Mouse (Mus musculus) CH12.LX (cell line): ENCODE data around the gene Nup37. TPM values are rescaled to one million over a fixed set of nuclear protein-coding genes. Genes with fewer than 3 reads are reported as not detected.

ENCODE experiments used
- DNase-seq: peaks from one replicate; pipeline ENCODE4 v3.0.0-alpha.2; 2013; ENCODE audit errors: extremely low read depth
- H3K27ac ChIP-seq: 2 replicates; pipeline ENCODE4 v1.5.1; 2012; ENCODE audit warnings: low read depth, mild to moderate bottlenecking, control low read depth, moderate library complexity; ENCODE audit not compliant: insufficient read depth
- H3K27me3 ChIP-seq: replicated peaks from 2 replicates; pipeline ENCODE3; 2012; ENCODE audit warnings: inconsistent platforms
- H3K36me3 ChIP-seq, 2 experiments: replicated peaks in 1 of 2; 2 replicates each; pipeline versions ENCODE3 to v1.6.1; 2012; ENCODE audit warnings: inconsistent platforms in 1 of 2, low read length in 1 of 2, mild to moderate bottlenecking in 1 of 2, mixed read lengths in 1 of 2, moderate library complexity in 1 of 2; ENCODE audit not compliant: control insufficient read depth in 1 of 2, insufficient read depth in 1 of 2
- H3K4me1 ChIP-seq, 2 experiments: 2 replicates each; pipeline ENCODE4 v1.6.1; 2012; ENCODE audit warnings: inconsistent platforms in 1 of 2, moderate library complexity in 1 of 2; ENCODE audit not compliant: insufficient read depth in 2 of 2, control insufficient read depth in 1 of 2
- H3K4me2 ChIP-seq: 2 replicates; pipeline ENCODE4 v1.6.1; 2012; ENCODE audit warnings: low read depth, mild to moderate bottlenecking, control low read depth; ENCODE audit not compliant: poor library complexity, insufficient read depth, severe bottlenecking
- H3K4me3 ChIP-seq, 3 experiments: fragments of 150-350 bp in 1 of 3; sonication (generic) in 1 of 3; replicated peaks in 1 of 3; 2 replicates each; pipeline versions ENCODE3 to v1.5.1; 2011 to 2012; ENCODE audit warnings: low read depth in 2 of 3, low read length in 2 of 3, mild to moderate bottlenecking in 2 of 3, moderate library complexity in 2 of 3, control low read depth in 1 of 3, improper control_type of control experiment in 1 of 3, inconsistent platforms in 1 of 3, mixed read lengths in 1 of 3; ENCODE audit not compliant: poor library complexity in 1 of 3
- H3K79me2 ChIP-seq: replicated peaks from 2 replicates; pipeline ENCODE4 v1.6.1; 2012; ENCODE audit warnings: mild to moderate bottlenecking, moderate library complexity; ENCODE audit not compliant: control insufficient read depth, poor library complexity, insufficient read depth, severe bottlenecking; ENCODE audit errors: extremely low read depth
- H3K9ac ChIP-seq: 2 replicates; pipeline ENCODE4 v1.6.1; 2012; ENCODE audit warnings: low read depth, mild to moderate bottlenecking, control low read depth, moderate library complexity; ENCODE audit not compliant: insufficient read depth
- H3K9me3 ChIP-seq: replicated peaks from 2 replicates; pipeline ENCODE3; 2012; ENCODE audit warnings: low read length, inconsistent platforms, mixed read lengths
- BHLHE40 ChIP-seq: IDR thresholded peaks from 2 replicates; pipeline ENCODE4 v1.6.1; 2011; ENCODE audit warnings: mild to moderate bottlenecking, low read depth, low read length, improper control_type of control experiment
- CHD1 ChIP-seq: IDR thresholded peaks from 2 replicates; pipeline ENCODE4 v1.6.1; 2012; ENCODE audit warnings: low read depth, low read length, improper control_type of control experiment, inconsistent platforms
- CHD2 ChIP-seq: IDR thresholded peaks from 2 replicates; pipeline ENCODE4 v1.6.1; 2011; ENCODE audit warnings: low read length, improper control_type of control experiment
- CTCF ChIP-seq, 2 experiments: IDR thresholded peaks in 1 of 2; conservative IDR thresholded peaks in 1 of 2; 2 replicates each; pipeline ENCODE4 v1.5.1; 2011 to 2012; ENCODE audit warnings: low read depth in 2 of 2, low read length in 2 of 2, improper control_type of control experiment in 1 of 2, inconsistent platforms in 1 of 2, mild to moderate bottlenecking in 1 of 2, moderate library complexity in 1 of 2
- E2F4 ChIP-seq: IDR thresholded peaks from 2 replicates; pipeline ENCODE4 v1.6.1; 2011; ENCODE audit warnings: low read depth, low read length, improper control_type of control experiment; ENCODE audit not compliant: insufficient replicate concordance
- ELF1 ChIP-seq: IDR thresholded peaks from 2 replicates; pipeline ENCODE4 v1.6.1; 2014; ENCODE audit warnings: low read depth, mild to moderate bottlenecking, inconsistent platforms, low read length, improper control_type of control experiment
- EP300 ChIP-seq: IDR thresholded peaks from 2 replicates; pipeline ENCODE4 v1.6.1; 2011; ENCODE audit warnings: low read length, improper control_type of control experiment
- ETS1 ChIP-seq: conservative IDR thresholded peaks from 2 replicates; pipeline ENCODE4 v1.6.1; 2012; ENCODE audit warnings: low read depth, mild to moderate bottlenecking, inconsistent platforms, low read length, improper control_type of control experiment, moderate library complexity
- GABPA ChIP-seq: IDR thresholded peaks from 2 replicates; pipeline ENCODE4 v1.6.1; 2012; ENCODE audit warnings: low read depth, low read length, improper control_type of control experiment, inconsistent platforms; ENCODE audit not compliant: insufficient replicate concordance
- HCFC1 ChIP-seq: IDR thresholded peaks from 2 replicates; pipeline ENCODE4 v1.6.1; 2012; ENCODE audit warnings: low read depth, mild to moderate bottlenecking, inconsistent platforms, low read length, improper control_type of control experiment
- IRF4 ChIP-seq: IDR thresholded peaks from 2 replicates; pipeline ENCODE4 v1.6.1; 2014; ENCODE audit warnings: low read depth, mild to moderate bottlenecking, inconsistent platforms, low read length, improper control_type of control experiment
- JUN ChIP-seq: IDR thresholded peaks from 2 replicates; pipeline ENCODE4 v1.6.1; 2011; ENCODE audit warnings: low read depth, mild to moderate bottlenecking, low read length, improper control_type of control experiment, moderate library complexity; ENCODE audit not compliant: insufficient read depth
- JUND ChIP-seq: conservative IDR thresholded peaks from 2 replicates; pipeline ENCODE4 v1.6.1; 2011; ENCODE audit warnings: low read depth, low read length, improper control_type of control experiment
- KAT2A ChIP-seq: IDR thresholded peaks from 2 replicates; pipeline ENCODE4 v1.6.1; 2012; ENCODE audit warnings: low read length, improper control_type of control experiment, inconsistent platforms; ENCODE audit not compliant: insufficient replicate concordance
- MAFK ChIP-seq: IDR thresholded peaks from 2 replicates; pipeline ENCODE4 v1.6.1; 2011; ENCODE audit warnings: low read length, improper control_type of control experiment; ENCODE audit not compliant: insufficient replicate concordance
- MAX ChIP-seq: IDR thresholded peaks from 2 replicates; pipeline ENCODE4 v1.6.1; 2011; ENCODE audit warnings: low read length, improper control_type of control experiment
- MAZ ChIP-seq: IDR thresholded peaks from 2 replicates; pipeline ENCODE4 v1.6.1; 2012; ENCODE audit warnings: low read depth, mild to moderate bottlenecking, inconsistent platforms, low read length, improper control_type of control experiment, moderate library complexity
- MEF2A ChIP-seq: IDR thresholded peaks from 2 replicates; pipeline ENCODE4 v1.6.1; 2014; ENCODE audit warnings: low read depth, mild to moderate bottlenecking, inconsistent platforms, low read length, improper control_type of control experiment, borderline replicate concordance
- MXI1 ChIP-seq: IDR thresholded peaks from 2 replicates; pipeline ENCODE4 v1.6.1; 2011; ENCODE audit warnings: mild to moderate bottlenecking, low read depth, low read length, improper control_type of control experiment
- MYC ChIP-seq: IDR thresholded peaks from 2 replicates; pipeline ENCODE4 v1.6.1; 2011; ENCODE audit warnings: low read depth, mild to moderate bottlenecking, improper control_type of control experiment, low read length
- NELFE ChIP-seq: IDR thresholded peaks from 2 replicates; pipeline ENCODE4 v1.6.1; 2011; ENCODE audit warnings: low read depth, low read length, improper control_type of control experiment
- NRF1 ChIP-seq: IDR thresholded peaks from 2 replicates; pipeline ENCODE4 v1.6.1; 2014; ENCODE audit warnings: low read depth, mild to moderate bottlenecking, inconsistent platforms, low read length, improper control_type of control experiment, moderate library complexity
- PAX5 ChIP-seq: IDR thresholded peaks from 2 replicates; pipeline ENCODE4 v1.6.1; 2012; ENCODE audit warnings: low read length, inconsistent platforms, mixed read lengths
- POLR2A ChIP-seq: IDR thresholded peaks from 2 replicates; pipeline ENCODE4 v1.6.1; 2011; ENCODE audit warnings: low read depth, mild to moderate bottlenecking, improper control_type of control experiment, low read length
- POLR2AphosphoS2 ChIP-seq: IDR thresholded peaks from 2 replicates; pipeline ENCODE4 v1.6.1; 2011; ENCODE audit warnings: low read depth, low read length, improper control_type of control experiment
- RAD21 ChIP-seq: IDR thresholded peaks from 2 replicates; pipeline ENCODE4 v1.6.1; 2011; ENCODE audit warnings: low read depth, mild to moderate bottlenecking, low read length, improper control_type of control experiment, moderate library complexity
- RCOR1 ChIP-seq: conservative IDR thresholded peaks from 2 replicates; pipeline ENCODE4 v1.6.1; 2012; ENCODE audit warnings: low read depth, mild to moderate bottlenecking, inconsistent platforms, low read length, improper control_type of control experiment
- SIN3A ChIP-seq: IDR thresholded peaks from 2 replicates; pipeline ENCODE4 v1.6.1; 2012; ENCODE audit warnings: low read length, improper control_type of control experiment, inconsistent platforms
- SMC3 ChIP-seq: IDR thresholded peaks from 2 replicates; pipeline ENCODE4 v1.6.1; 2011; ENCODE audit warnings: low read depth, low read length, improper control_type of control experiment
- TBP ChIP-seq: conservative IDR thresholded peaks from 2 replicates; pipeline ENCODE4 v1.6.1; 2011; ENCODE audit warnings: low read depth, low read length, improper control_type of control experiment
- TCF12 ChIP-seq: IDR thresholded peaks from 2 replicates; pipeline ENCODE4 v1.6.1; 2014; ENCODE audit warnings: low read depth, mild to moderate bottlenecking, inconsistent platforms, low read length, improper control_type of control experiment
- UBTF ChIP-seq: IDR thresholded peaks from 2 replicates; pipeline ENCODE4 v1.6.1; 2012; ENCODE audit warnings: low read depth, mild to moderate bottlenecking, inconsistent platforms, low read length, improper control_type of control experiment, moderate library complexity
- USF1 ChIP-seq: IDR thresholded peaks from 2 replicates; pipeline ENCODE4 v1.6.1; 2014; ENCODE audit warnings: low read depth, mild to moderate bottlenecking, inconsistent platforms, low read length, improper control_type of control experiment
- USF2 ChIP-seq: conservative IDR thresholded peaks from 2 replicates; pipeline ENCODE4 v1.6.1; 2011; ENCODE audit warnings: low read depth, low read length, improper control_type of control experiment
- ZC3H11A ChIP-seq: IDR thresholded peaks from 2 replicates; pipeline ENCODE4 v1.6.1; 2012; ENCODE audit warnings: low read depth, mild to moderate bottlenecking, inconsistent platforms, low read length, improper control_type of control experiment
- ZKSCAN1 ChIP-seq: IDR thresholded peaks from 2 replicates; pipeline ENCODE4 v1.6.1; 2012; ENCODE audit warnings: low read depth, inconsistent platforms, low read length, improper control_type of control experiment, borderline replicate concordance
- ZMIZ1 ChIP-seq: IDR thresholded peaks from 2 replicates; pipeline ENCODE4 v1.6.1; 2012; ENCODE audit warnings: low read depth, mild to moderate bottlenecking, inconsistent platforms, low read length, improper control_type of control experiment
- ZNF384 ChIP-seq: IDR thresholded peaks from 2 replicates; pipeline ENCODE4 v1.6.1; 2012; ENCODE audit warnings: low read depth, low read length, improper control_type of control experiment, inconsistent platforms
- dilution Hi-C: fragments of 300-500 bp; cut with MboI; formaldehyde crosslinking; loops from 2 replicates; pipeline ENCODE4 v1.14.3; 2020; ENCODE audit warnings: low sequenced_read_pairs; ENCODE audit not compliant: extremely low pct_unique_long_range_greater_than_20kb, extremely low pct_ligation_motif_present
- in situ Hi-C: fragments of 300-500 bp; cut with MboI; formaldehyde crosslinking; loops from 3 replicates; pipeline ENCODE4 v1.14.3; 2019; ENCODE audit warnings: low sequenced_read_pairs, low pct_ligation_motif_present, low pct_unique_long_range_greater_than_20kb, mixed read lengths
- polyA plus RNA-seq: library from polyadenylated mRNA; unstranded; fragments of >175 nt; gene quantifications from 2 replicates; pipeline ENCODE4 v1.2.1, GENCODE M21; 2012; ENCODE audit warnings: low read depth; ENCODE audit not compliant: insufficient read length
- total RNA-seq, 2 experiments: library from RNA; depleted of rRNA; stranded (reverse); fragments of 300-350 nt in 1 of 2; fragments of >200 nt in 1 of 2; gene quantifications; 2 replicates each; pipeline ENCODE4 v1.2.3; 2012 to 2014

The Nup37 gene
- 59.2 and 71.1 TPM in 2 replicates for total RNA-seq (2012; rRNA removed)
- total RNA-seq (2014; rRNA removed): 222 and 243 TPM in 2 replicates
- polyA plus RNA-seq: 76.3 and 82.4 TPM in 2 replicates

- DNase-seq: peak; percentile 86
Observed at GRCm38 (mm10) chr10:88146707-88147477, at the start of gene Nup37, which contains the start of gene Parpbp. Gene Nup37, plus strand, starts transcription at chr10:88146992. Gene Parpbp, minus strand, starts transcription at chr10:88146941.

GRCm38 (mm10) chr10:88106169-88106568 lies 40.6 kb upstream of the Nup37 start:
- H3K27ac ChIP-seq: no peak overlapping the region
- H3K9ac ChIP-seq: no peak overlapping the region
- H3K4me1 ChIP-seq: no peaks in the 10 kb centered on the region
- in situ Hi-C loops: no loop called here
- dilution Hi-C loops: no loop called here
- no peaks in the 10 kb centered on the region for H3K27me3 ChIP-seq
- TF ChIP-seq CTCF (conservative IDR thresholded peaks at IDR 0.05 in 1 of 2, IDR thresholded peaks at IDR 0.05 in 1 of 2; ENCODE audit: low read depth in 2 of 2, low read length in 2 of 2): no peak
- TF ChIP-seq SIN3A: no peak
- TF ChIP-seq PAX5: no peak
- no peak for TF ChIP-seq ETS1
- H3K36me3 ChIP-seq: peaks cover 2 to 27% of the 10 kb centered on the region in 2 experiments
- no peak for DNase-seq
- no peak overlapping the region for H3K4me3 ChIP-seq
- no peaks in the 10 kb centered on the region for H3K79me2 ChIP-seq
- H3K4me2 ChIP-seq: no peak overlapping the region
- H3K9me3 ChIP-seq: no peaks in the 10 kb centered on the region

More at GRCm38 (mm10) chr10:88146707-88147477, at the start of gene Nup37, which contains the start of gene Parpbp:
- H3K4me1 ChIP-seq: peaks cover 8 to 35% of the 10 kb centered on the region in 2 experiments
- H3K36me3 ChIP-seq: peaks cover 18 to 57% of the 10 kb centered on the region in 2 experiments
- peak within 1 kb of the TSS; percentile 96 for H3K4me2 ChIP-seq
- in situ Hi-C loops: no loop called here
- dilution Hi-C loops: no loop called here
- H3K4me3 ChIP-seq: peak within 1 kb of the TSS; percentile 85 to 96 (median 88)
- H3K9ac ChIP-seq: peak within 1 kb of the TSS; percentile 70
- no peak for TF ChIP-seq JUND
- TF ChIP-seq KAT2A: peak; percentile 84; the same call in 1 of the 2 replicates
- no peak for TF ChIP-seq ETS1
- TF ChIP-seq TCF12: peak; percentile 91
- no peak for TF ChIP-seq ZKSCAN1
- peak; percentile 94 for TF ChIP-seq NELFE
- no peak for TF ChIP-seq USF2
- TF ChIP-seq GABPA: no peak; the same call in 1 of the 2 replicates
- TF ChIP-seq EP300: no peak
- TF ChIP-seq E2F4: peak; percentile 87; the same call in 1 of the 2 replicates
- TF ChIP-seq MYC: peak; percentile 74; the same call in 1 of the 2 replicates
- peak; percentile 56; the same call in 1 of the 2 replicates for TF ChIP-seq NRF1
- no peak for TF ChIP-seq MAZ
- TF ChIP-seq MAFK: no peak
- TF ChIP-seq POLR2AphosphoS2: peak; percentile 72; the same call in 1 of the 2 replicates
- TF ChIP-seq ELF1: peak; percentile 93
- peak; percentile 46; the same call in 1 of the 2 replicates for TF ChIP-seq MEF2A
- no peak for TF ChIP-seq JUN
- peak; percentile 62; the same call in 1 of the 2 replicates for TF ChIP-seq TBP
- peak; percentile 99 for TF ChIP-seq CHD2
- peak; percentile 87 for TF ChIP-seq MAX
- TF ChIP-seq UBTF: no peak
- TF ChIP-seq BHLHE40: peak; percentile 28; the same call in 1 of the 2 replicates
- TF ChIP-seq HCFC1: peak; percentile 87
- peak; percentile 92 for TF ChIP-seq POLR2A
- TF ChIP-seq USF1: no peak
- TF ChIP-seq ZC3H11A: no peak
- TF ChIP-seq CTCF (conservative IDR thresholded peaks at IDR 0.05 in 1 of 2, IDR thresholded peaks at IDR 0.05 in 1 of 2; ENCODE audit: low read depth in 2 of 2, low read length in 2 of 2): no peak
- no peak for TF ChIP-seq CHD1
- peak; percentile 88 for TF ChIP-seq ZMIZ1
- TF ChIP-seq SIN3A: peak; percentile 98
- no peak for TF ChIP-seq RCOR1
- no peak for TF ChIP-seq ZNF384
- TF ChIP-seq IRF4: peak; percentile 28; the same call in 1 of the 2 replicates
- TF ChIP-seq PAX5: no peak
- no peak for TF ChIP-seq SMC3
- TF ChIP-seq MXI1: peak; percentile 92
- TF ChIP-seq RAD21: no peak
- TF ChIP-seq, all 38 proteins: peak for 19
- Histone ChIP-seq H3K79me2 (peaks cover 34% of the 10 kb centered on the region), H3K27ac (no peak within 1 kb of the TSS), H3K9me3 (no peaks in the 10 kb centered on the region), H3K27me3 (no peaks in the 10 kb centered on the region)
